Mouse (Mus musculus) kidney, postnatal 0 days (tissue): Measurements from ENCODE around the gene Cda. TPM values are rescaled to one million over a fixed set of nuclear protein-coding genes. Genes with fewer than 3 reads are reported as not detected.
A peak's percentile ranks its signal among the peaks of the same experiment; 100 is the strongest.

ENCODE experiments used
- ATAC-seq: fragments of 200-750 bp; cut with Nextera tagmentation; replicated peaks from 2 replicates; pipeline ENCODE4 v1.8.0; 2017; ENCODE audit warnings: low read depth, moderate number of reproducible peaks, moderate TSS enrichment, moderate library complexity; ENCODE audit not compliant: low FRiP score
- DNase-seq: peaks from one replicate; pipeline ENCODE4 v3.0.0-alpha.2; 2016; ENCODE audit warnings: low spot score
- H3K27ac ChIP-seq: fragments of 300-500 bp; sonication (generic); 2 replicates; pipeline ENCODE4 v1.5.1; 2014; ENCODE audit warnings: mild to moderate bottlenecking
- H3K27me3 ChIP-seq: fragments of 300-500 bp; sonication (generic); 2 replicates; pipeline ENCODE4 v1.6.1; 2014; ENCODE audit warnings: low read length, mixed read lengths; ENCODE audit not compliant: insufficient read depth
- H3K36me3 ChIP-seq: fragments of 300-500 bp; sonication (generic); 2 replicates; pipeline ENCODE4 v1.6.1; 2014; ENCODE audit warnings: low read length, mixed read lengths; ENCODE audit not compliant: insufficient read depth
- H3K4me1 ChIP-seq: fragments of 300-500 bp; sonication (generic); replicated peaks from 2 replicates; pipeline ENCODE4 v1.6.1; 2014; ENCODE audit warnings: antibody characterized with exemption, low read length, mixed read lengths; ENCODE audit not compliant: insufficient read depth
- H3K4me2 ChIP-seq: fragments of 300-500 bp; sonication (generic); 2 replicates; pipeline ENCODE4 v1.6.1; 2014; ENCODE audit warnings: mild to moderate bottlenecking, low read length, moderate library complexity, mixed read lengths
- H3K4me3 ChIP-seq: fragments of 300-500 bp; sonication (generic); replicated peaks from 2 replicates; pipeline ENCODE4 v1.5.1; 2014; ENCODE audit warnings: low read depth, low read length
- H3K9ac ChIP-seq: fragments of 300-500 bp; sonication (generic); 2 replicates; pipeline ENCODE4 v1.6.1; 2014; ENCODE audit warnings: low read depth, low read length
- H3K9me3 ChIP-seq: fragments of 300-500 bp; sonication (generic); replicated peaks from 2 replicates; pipeline ENCODE4 v1.6.1; 2016; ENCODE audit warnings: low read length, inconsistent platforms, mixed read lengths
- CTCF ChIP-seq: IDR thresholded peaks from 2 replicates; pipeline ENCODE4 v1.5.1; 2016; ENCODE audit warnings: antibody characterized with exemption, low read depth, mild to moderate bottlenecking, moderate library complexity
- WGBS: fragments of 180-500 bp; shearing (Covaris S2); extraction: QIAGEN DNeasy Blood & Tissue Kit; methylation state at CpG from one replicate; pipeline ENCODE4 v1.1.7; 2014; 5-methylcytosine and 5-hydroxymethylcytosine counted together
- polyA plus RNA-seq: library from polyadenylated mRNA; unstranded; fragments of >200 nt; fragmentation: Nextera tagmentation; extraction: Ambion mirVana; gene quantifications from 2 replicates; pipeline ENCODE4 v1.2.1, GENCODE M21; 2015

Gene Cda
- polyA plus RNA-seq, 1 experiment from 2014 or later: 49.5 TPM

DNA sequence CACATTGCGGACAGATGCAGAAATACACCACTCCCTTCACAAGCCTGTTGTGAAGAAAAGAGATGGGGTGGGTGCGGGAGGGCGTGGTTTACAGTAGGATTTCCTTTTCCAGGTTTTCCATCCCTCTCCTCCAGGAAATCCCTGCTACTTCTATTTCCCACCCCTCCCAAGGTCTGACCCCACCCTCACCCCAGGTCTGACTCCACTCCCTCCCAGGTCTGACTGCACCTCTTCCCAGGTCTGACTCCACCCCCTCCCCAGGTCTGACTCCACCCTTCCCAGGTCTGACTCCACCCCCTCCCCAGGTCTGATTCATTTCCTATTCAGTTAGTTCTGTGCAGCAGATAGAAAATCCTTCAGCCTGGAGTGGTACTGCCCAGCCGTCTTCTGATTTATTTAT is 16.0 kb upstream of the Cda start:
- Histone ChIP-seq H3K27ac (no peak overlapping the region), H3K36me3 (no peaks in the 10 kb centered on the region), H3K4me1 (no peaks in the 10 kb centered on the region), H3K9ac (no peak overlapping the region), H3K9me3 (no peaks in the 10 kb centered on the region), H3K4me3 (no peak overlapping the region), H3K4me2 (no peak overlapping the region), H3K27me3 (no peaks in the 10 kb centered on the region)
- no peak for TF ChIP-seq CTCF
- WGBS: 49% methylated on average over 4 of the region's 4 CpGs
- ATAC-seq: no peak
- DNase-seq: no peak

- 78% methylated on average over 6 of the region's 6 CpGs for WGBS
- DNase-seq (no peak), ATAC-seq (no peak)
- Histone ChIP-seq H3K9ac (no peak overlapping the region), H3K4me2 (no peak overlapping the region), H3K9me3 (no peaks in the 10 kb centered on the region), H3K36me3 (no peaks in the 10 kb centered on the region), H3K27me3 (no peaks in the 10 kb centered on the region), H3K4me3 (no peak overlapping the region), H3K27ac (no peak overlapping the region), H3K4me1 (no peaks in the 10 kb centered on the region)
- peak; percentile 57 for TF ChIP-seq CTCF
These were observed 14.7 kb upstream of the Cda start for GRCm38 (mm10) chr4:138382462-138382861.

GRCm38 (mm10) chr4:138380132-138380689 is 12.4 kb upstream of the Cda start:
- no peak overlapping the region for H3K4me2 ChIP-seq
- no peak overlapping the region for H3K9ac ChIP-seq
- H3K27ac ChIP-seq: no peak overlapping the region
- H3K27me3 ChIP-seq: no peaks in the 10 kb centered on the region
- 32% methylated on average over 10 of the region's 10 CpGs for WGBS
- DNase-seq: no peak
- no peak overlapping the region for H3K4me3 ChIP-seq
- no peaks in the 10 kb centered on the region for H3K36me3 ChIP-seq
- TF ChIP-seq CTCF: no peak
- no peaks in the 10 kb centered on the region for H3K9me3 ChIP-seq
- H3K4me1 ChIP-seq: no peaks in the 10 kb centered on the region
- no peak for ATAC-seq

- 49% methylated on average over 14 of the region's 14 CpGs for WGBS
- Histone ChIP-seq H3K4me3 (no peak overlapping the region), H3K9me3 (no peaks in the 10 kb centered on the region), H3K27me3 (no peaks in the 10 kb centered on the region), H3K9ac (no peak overlapping the region), H3K4me1 (no peaks in the 10 kb centered on the region), H3K36me3 (no peaks in the 10 kb centered on the region), H3K27ac (no peak overlapping the region), H3K4me2 (no peak overlapping the region)
- ATAC-seq (peak; percentile 74), DNase-seq (peak; percentile 81)
- TF ChIP-seq CTCF: peak; percentile 93
These were observed 11.5 kb upstream of the Cda start for GRCm38 (mm10) chr4:138379091-138379840.

- Histone ChIP-seq H3K4me1 (no peaks in the 10 kb centered on the region), H3K9me3 (no peaks in the 10 kb centered on the region), H3K36me3 (no peaks in the 10 kb centered on the region), H3K27me3 (no peaks in the 10 kb centered on the region), H3K27ac (no peak overlapping the region), H3K9ac (no peak overlapping the region), H3K4me2 (no peak overlapping the region), H3K4me3 (no peak overlapping the region)
- ATAC-seq (no peak), DNase-seq (peak; percentile 64)
- WGBS: 50% methylated on average over 6 of the region's 6 CpGs
- TF ChIP-seq CTCF: no peak
These were observed 9.7 kb upstream of the Cda start for GRCm38 (mm10) chr4:138377526-138377925.

GRCm38 (mm10) chr4:138375117-138375516 is 7.3 kb upstream of the Cda start:
- ATAC-seq: no peak
- Histone ChIP-seq H3K9me3 (no peaks in the 10 kb centered on the region), H3K4me3 (no peak overlapping the region), H3K4me1 (no peaks in the 10 kb centered on the region), H3K36me3 (no peaks in the 10 kb centered on the region), H3K27ac (no peak overlapping the region), H3K27me3 (no peaks in the 10 kb centered on the region), H3K9ac (no peak overlapping the region), H3K4me2 (no peak overlapping the region)
- 82% methylated on average over 3 of the region's 3 CpGs for WGBS
- no peak; the same call in 1 of the 2 replicates for TF ChIP-seq CTCF
- DNase-seq: no peak
